Mouse (Mus musculus) right cerebral cortex, adult 2 months (tissue): Measurements from ENCODE around the gene Gm10153.
A peak's percentile ranks its signal among the peaks of the same experiment; 100 is the strongest.
"Not testable (repeated sequence)": the region's sequence is repeated elsewhere in the genome, so short reads cannot be mapped to it uniquely, and the experiment has no call there.

ENCODE experiments used
- DNase-seq, 2 experiments: peaks; one replicate each; pipeline ENCODE4 v3.0.0; 2021 to 2022; ENCODE audit warnings: low spot score in 2 of 2

Gm10153 gene

GRCm38 (mm10) chr7:142190289-142190688 is at the start of gene Gm10153:
Gene Gm10153, minus strand, starts transcription at chr7:142190389.
- no peak for DNase-seq

GRCm38 (mm10) chr7:142231540-142231939 is 41.4 kb upstream of the Gm10153 start:
- DNase-seq, result no peak

- not testable (repeated sequence) for DNase-seq
These were observed 39.7 kb upstream of the Gm10153 start, which contains the start of gene Krtap5-5 for GRCm38 (mm10) chr7:142229871-142230270. Gene Krtap5-5, minus strand, starts transcription at chr7:142229971.

GRCm38 (mm10) chr7:142224518-142224917 is 34.3 kb upstream of the Gm10153 start:
- no peak for DNase-seq

GRCm38 (mm10) chr7:142212136-142212535 is 21.9 kb upstream of the Gm10153 start:
- not testable (repeated sequence) for DNase-seq

- no peak for DNase-seq
These were observed 21.4 kb upstream of the Gm10153 start, which contains the start of gene Gm7579 for GRCm38 (mm10) chr7:142211559-142211958. Gene Gm7579, plus strand, starts transcription at chr7:142211859.

GRCm38 (mm10) chr7:142206891-142207290 is 16.7 kb upstream of the Gm10153 start:
- DNase-seq, result not testable (repeated sequence)

GRCm38 (mm10) chr7:142205488-142205887 is 15.3 kb upstream of the Gm10153 start:
- no peak for DNase-seq

GRCm38 (mm10) chr7:142201064-142201463 is 10.9 kb upstream of the Gm10153 start, which contains the start of gene Krtap5-3:
Gene Krtap5-3, plus strand, starts transcription at chr7:142201364.
- DNase-seq, result no peak

- DNase-seq, result no peak
These were observed 8.6 kb upstream of the Gm10153 start for GRCm38 (mm10) chr7:142198748-142199147.

- no peak for DNase-seq
These were observed 2.0 kb downstream of the Gm10153 start for GRCm38 (mm10) chr7:142188156-142188555.

- DNase-seq, result no peak
These were observed 9.2 kb downstream of the Gm10153 start for GRCm38 (mm10) chr7:142181021-142181420.

- peak in 1 of 2 experiments; percentile 6 for DNase-seq
These were observed 11.5 kb downstream of the Gm10153 start for GRCm38 (mm10) chr7:142178685-142179084.

GRCm38 (mm10) chr7:142175905-142176304 is 14.3 kb downstream of the Gm10153 start, which contains the start of gene Krtap5-2:
Gene Krtap5-2, minus strand, starts transcription at chr7:142176005.
- not testable (repeated sequence) for DNase-seq

GRCm38 (mm10) chr7:142169836-142170235 is 20.4 kb downstream of the Gm10153 start:
- no peak for DNase-seq

- DNase-seq, result not testable (repeated sequence)
These were observed 24.6 kb downstream of the Gm10153 start, which contains the start of gene Gm4553 for GRCm38 (mm10) chr7:142165639-142166038. Gene Gm4553, minus strand, starts transcription at chr7:142165739.

- DNase-seq, result no peak
These were observed 30.8 kb downstream of the Gm10153 start for GRCm38 (mm10) chr7:142159366-142159765.

GRCm38 (mm10) chr7:142157013-142157412 is 33.2 kb downstream of the Gm10153 start, which contains the start of gene Gm29735:
Gene Gm29735, minus strand, starts transcription at chr7:142157113.
- DNase-seq, result not testable (repeated sequence)

- DNase-seq, result no peak
These were observed 34.9 kb downstream of the Gm10153 start for GRCm38 (mm10) chr7:142155308-142155707.

GRCm38 (mm10) chr7:142152191-142152590 is 38.0 kb downstream of the Gm10153 start:
- DNase-seq, result no peak

GRCm38 (mm10) chr7:142148633-142149032 is 41.6 kb downstream of the Gm10153 start:
- DNase-seq, result no peak

GRCm38 (mm10) chr7:142146033-142146432 is 44.2 kb downstream of the Gm10153 start:
- peak; percentile 33 to 47 for DNase-seq

- DNase-seq, result peak; percentile 20 to 28
These were observed 44.7 kb downstream of the Gm10153 start for GRCm38 (mm10) chr7:142145413-142145940.
